Mouse (Mus musculus): ENCODE data around the gene Rnf39. TPM values are rescaled to one million over a fixed set of nuclear protein-coding genes. Genes with fewer than 3 reads are reported as not detected.

Gene Rnf39
- polyA plus RNA-seq, 1 experiment from 2014 or later: 2.2 TPM

- H3K4me2 ChIP-seq (replicated peaks; ENCODE audit: low read depth): peak overlapping the region; percentile 73
- WGBS: 41% methylated on average over 5 of the region's 5 CpGs
- H3K4me3 ChIP-seq (ENCODE audit: low read depth, low read length): peak overlapping the region; percentile 38
- peak overlapping the region; percentile 48; the same call in 1 of the 2 replicates for H3K9ac ChIP-seq (ENCODE audit: low read depth, low read length)
- no peak for ATAC-seq
- 0 out of 2 replicates have a peak, but pooled peaks cover under 1% of the 10 kb centered on the region for H3K36me3 ChIP-seq (ENCODE audit: control insufficient read depth, insufficient read depth)
- no peaks in the 10 kb centered on the region for H3K4me1 ChIP-seq (replicated peaks; ENCODE audit: control insufficient read depth, insufficient read depth, low read length)
- no peaks in the 10 kb centered on the region for H3K9me3 ChIP-seq (ENCODE audit: control insufficient read depth)
- no peak for TF ChIP-seq CTCF (IDR thresholded peaks at IDR 0.05; ENCODE audit: low read depth)
- no peak overlapping the region for H3K27ac ChIP-seq (ENCODE audit: low read depth, low read length)
- no peaks in the 10 kb centered on the region for H3K27me3 ChIP-seq (replicated peaks; ENCODE audit: control insufficient read depth, insufficient read depth, low read length)
These were observed 42.7 kb upstream of the Rnf39 start for GRCm38 (mm10) chr17:36900001-36900400.

- WGBS: 7% methylated on average over 1 of the region's 1 CpGs
- Histone ChIP-seq H3K9me3 (ENCODE audit: control insufficient read depth) (no peaks in the 10 kb centered on the region), H3K27me3 (replicated peaks; ENCODE audit: control insufficient read depth, insufficient read depth, low read length) (no peaks in the 10 kb centered on the region), H3K27ac (ENCODE audit: low read depth, low read length) (no peak overlapping the region), H3K4me1 (replicated peaks; ENCODE audit: control insufficient read depth, insufficient read depth, low read length) (no peaks in the 10 kb centered on the region), H3K4me2 (replicated peaks; ENCODE audit: low read depth) (peak overlapping the region; percentile 73), H3K9ac (ENCODE audit: low read depth, low read length) (no peak overlapping the region), H3K4me3 (ENCODE audit: low read depth, low read length) (peak overlapping the region; percentile 38; the same call in 1 of the 2 replicates), H3K36me3 (ENCODE audit: control insufficient read depth, insufficient read depth) (peaks cover 7% of the 10 kb centered on the region)
- TF ChIP-seq CTCF (IDR thresholded peaks at IDR 0.05; ENCODE audit: low read depth): peak; percentile 52
- no peak for ATAC-seq
These were observed 42.0 kb upstream of the Rnf39 start for GRCm38 (mm10) chr17:36900691-36901090.

GRCm38 (mm10) chr17:36903651-36904050 lies 39.1 kb upstream of the Rnf39 start:
- no peak overlapping the region for H3K9ac ChIP-seq (ENCODE audit: low read depth, low read length)
- no peak overlapping the region for H3K4me2 ChIP-seq (replicated peaks; ENCODE audit: low read depth)
- TF ChIP-seq CTCF (IDR thresholded peaks at IDR 0.05; ENCODE audit: low read depth): no peak
- no peaks in the 10 kb centered on the region for H3K4me1 ChIP-seq (replicated peaks; ENCODE audit: control insufficient read depth, insufficient read depth, low read length)
- H3K36me3 ChIP-seq (ENCODE audit: control insufficient read depth, insufficient read depth): peaks cover 17% of the 10 kb centered on the region
- H3K4me3 ChIP-seq (ENCODE audit: low read depth, low read length): no peak overlapping the region
- ATAC-seq: no peak
- 42% methylated on average over 3 of the region's 3 CpGs for WGBS
- H3K27ac ChIP-seq (ENCODE audit: low read depth, low read length): no peak overlapping the region
- H3K9me3 ChIP-seq (ENCODE audit: control insufficient read depth): no peaks in the 10 kb centered on the region
- H3K27me3 ChIP-seq (replicated peaks; ENCODE audit: control insufficient read depth, insufficient read depth, low read length): no peaks in the 10 kb centered on the region

- H3K4me2 ChIP-seq (replicated peaks; ENCODE audit: low read depth): no peak overlapping the region
- H3K9ac ChIP-seq (ENCODE audit: low read depth, low read length): no peak overlapping the region
- no peak for TF ChIP-seq CTCF (IDR thresholded peaks at IDR 0.05; ENCODE audit: low read depth)
- no peaks in the 10 kb centered on the region for H3K4me1 ChIP-seq (replicated peaks; ENCODE audit: control insufficient read depth, insufficient read depth, low read length)
- no peaks in the 10 kb centered on the region for H3K27me3 ChIP-seq (replicated peaks; ENCODE audit: control insufficient read depth, insufficient read depth, low read length)
- no peak for ATAC-seq
- no peak overlapping the region for H3K27ac ChIP-seq (ENCODE audit: low read depth, low read length)
- H3K9me3 ChIP-seq (ENCODE audit: control insufficient read depth): no peaks in the 10 kb centered on the region
- no peak overlapping the region for H3K4me3 ChIP-seq (ENCODE audit: low read depth, low read length)
- WGBS: 59% methylated on average over 1 of the region's 1 CpGs
- H3K36me3 ChIP-seq (ENCODE audit: control insufficient read depth, insufficient read depth): peaks cover 17% of the 10 kb centered on the region
These were observed 34.5 kb upstream of the Rnf39 start for GRCm38 (mm10) chr17:36908235-36908634.

GRCm38 (mm10) chr17:36909802-36910201 lies 32.9 kb upstream of the Rnf39 start:
- WGBS: 54% methylated on average over 4 of the region's 4 CpGs
- Histone ChIP-seq H3K4me2 (replicated peaks; ENCODE audit: low read depth) (no peak overlapping the region), H3K27me3 (replicated peaks; ENCODE audit: control insufficient read depth, insufficient read depth, low read length) (no peaks in the 10 kb centered on the region), H3K27ac (ENCODE audit: low read depth, low read length) (no peak overlapping the region), H3K9me3 (ENCODE audit: control insufficient read depth) (no peaks in the 10 kb centered on the region), H3K36me3 (ENCODE audit: control insufficient read depth, insufficient read depth) (peaks cover 17% of the 10 kb centered on the region), H3K4me1 (replicated peaks; ENCODE audit: control insufficient read depth, insufficient read depth, low read length) (no peaks in the 10 kb centered on the region), H3K4me3 (ENCODE audit: low read depth, low read length) (no peak overlapping the region), H3K9ac (ENCODE audit: low read depth, low read length) (no peak overlapping the region)
- no peak for ATAC-seq
- no peak for TF ChIP-seq CTCF (IDR thresholded peaks at IDR 0.05; ENCODE audit: low read depth)

GRCm38 (mm10) chr17:36912031-36912430 lies 30.7 kb upstream of the Rnf39 start:
- peak overlapping the region; percentile 60 for H3K27ac ChIP-seq (ENCODE audit: low read depth, low read length)
- WGBS: 54% methylated on average over 2 of the region's 2 CpGs
- no peak overlapping the region for H3K4me2 ChIP-seq (replicated peaks; ENCODE audit: low read depth)
- H3K4me3 ChIP-seq (ENCODE audit: low read depth, low read length): no peak overlapping the region
- ATAC-seq: peak; percentile 58; the same call in 1 of the 2 replicates
- H3K27me3 ChIP-seq (replicated peaks; ENCODE audit: control insufficient read depth, insufficient read depth, low read length): no peaks in the 10 kb centered on the region
- no peaks in the 10 kb centered on the region for H3K4me1 ChIP-seq (replicated peaks; ENCODE audit: control insufficient read depth, insufficient read depth, low read length)
- H3K9ac ChIP-seq (ENCODE audit: low read depth, low read length): no peak overlapping the region
- peaks cover 5% of the 10 kb centered on the region; the same call in 1 of the 2 replicates for H3K36me3 ChIP-seq (ENCODE audit: control insufficient read depth, insufficient read depth)
- H3K9me3 ChIP-seq (ENCODE audit: control insufficient read depth): no peaks in the 10 kb centered on the region
- no peak for TF ChIP-seq CTCF (IDR thresholded peaks at IDR 0.05; ENCODE audit: low read depth)

- ATAC-seq: no peak
- TF ChIP-seq CTCF (IDR thresholded peaks at IDR 0.05; ENCODE audit: low read depth): peak; percentile 84
- H3K9ac ChIP-seq (ENCODE audit: low read depth, low read length): no peak overlapping the region
- no peaks in the 10 kb centered on the region for H3K4me1 ChIP-seq (replicated peaks; ENCODE audit: control insufficient read depth, insufficient read depth, low read length)
- H3K27ac ChIP-seq (ENCODE audit: low read depth, low read length): no peak overlapping the region
- H3K4me2 ChIP-seq (replicated peaks; ENCODE audit: low read depth): no peak overlapping the region
- no peaks in the 10 kb centered on the region for H3K9me3 ChIP-seq (ENCODE audit: control insufficient read depth)
- H3K27me3 ChIP-seq (replicated peaks; ENCODE audit: control insufficient read depth, insufficient read depth, low read length): no peaks in the 10 kb centered on the region
- H3K36me3 ChIP-seq (ENCODE audit: control insufficient read depth, insufficient read depth): no peaks in the 10 kb centered on the region; the same call in 1 of the 2 replicates
- 13% methylated on average over 2 of the region's 2 CpGs for WGBS
- no peak overlapping the region for H3K4me3 ChIP-seq (ENCODE audit: low read depth, low read length)
These were observed 28.6 kb upstream of the Rnf39 start for GRCm38 (mm10) chr17:36914108-36914507.

All from intestine, postnatal 0 days (tissue).